Mouse (Mus musculus): ENCODE measurements around the gene Cdc42bpb.

The Cdc42bpb gene

DNA sequence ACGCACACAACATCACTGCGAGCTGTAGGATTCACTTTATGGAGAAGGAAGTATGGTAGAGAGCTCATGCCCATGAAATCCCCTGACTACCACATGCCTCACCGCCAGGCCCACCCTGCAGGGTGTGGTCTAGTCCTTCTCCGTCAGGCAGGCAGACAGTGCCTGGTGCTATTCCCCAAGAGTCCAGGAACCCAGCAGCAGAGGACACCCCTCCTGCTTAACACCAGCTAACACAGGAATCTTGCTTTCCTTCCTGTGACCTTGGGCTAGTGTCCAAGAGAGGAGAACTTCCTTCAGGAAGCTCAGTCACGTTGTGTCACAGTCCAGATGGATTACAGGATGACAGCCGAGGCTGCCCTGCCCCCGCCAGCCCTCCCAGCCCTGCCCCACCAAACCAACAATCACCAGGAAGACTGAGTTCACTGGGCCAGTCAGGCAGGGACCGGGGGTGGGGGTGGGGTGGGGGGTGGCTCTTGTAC, 9.2 kb upstream of the Cdc42bpb start:
- in situ Hi-C loops (cut with MboI) = no loop called here

DNA sequence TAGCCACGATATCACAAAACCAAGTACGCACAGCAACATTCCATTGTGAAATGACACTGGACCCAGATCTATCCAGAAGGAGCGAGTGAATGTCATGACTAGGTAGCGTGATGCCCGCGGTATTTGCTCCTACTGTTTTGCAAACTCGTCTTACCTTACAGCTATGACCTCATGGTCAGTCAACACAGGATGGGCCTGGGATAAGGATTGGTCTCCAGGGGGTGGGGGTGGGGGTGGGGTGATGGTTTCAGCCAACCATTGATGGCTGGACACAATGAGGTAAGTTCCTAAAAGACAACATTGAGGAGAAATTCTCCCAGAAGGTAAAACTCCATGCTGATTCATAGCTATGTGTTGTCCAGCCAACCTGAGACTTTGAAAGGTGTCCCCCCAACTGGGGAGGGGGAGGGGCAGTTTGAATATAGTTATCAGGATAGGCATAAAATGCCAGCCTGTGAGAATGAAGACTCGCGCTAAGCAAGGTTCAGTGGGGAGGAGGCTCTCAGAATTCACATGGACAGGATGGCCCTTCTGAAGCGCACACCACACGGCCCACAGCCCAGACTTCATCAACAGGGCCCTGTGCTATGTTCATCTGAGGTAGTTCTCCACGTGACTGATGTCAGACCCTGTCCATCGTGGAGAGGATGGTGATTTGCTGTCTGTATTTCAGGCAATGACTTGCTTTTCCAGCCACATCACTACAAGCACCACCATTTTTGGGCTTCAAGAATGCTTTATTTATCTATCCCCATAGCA, 8.5 kb upstream of the Cdc42bpb start:
- in situ Hi-C loops (cut with MboI) = no loop called here

DNA sequence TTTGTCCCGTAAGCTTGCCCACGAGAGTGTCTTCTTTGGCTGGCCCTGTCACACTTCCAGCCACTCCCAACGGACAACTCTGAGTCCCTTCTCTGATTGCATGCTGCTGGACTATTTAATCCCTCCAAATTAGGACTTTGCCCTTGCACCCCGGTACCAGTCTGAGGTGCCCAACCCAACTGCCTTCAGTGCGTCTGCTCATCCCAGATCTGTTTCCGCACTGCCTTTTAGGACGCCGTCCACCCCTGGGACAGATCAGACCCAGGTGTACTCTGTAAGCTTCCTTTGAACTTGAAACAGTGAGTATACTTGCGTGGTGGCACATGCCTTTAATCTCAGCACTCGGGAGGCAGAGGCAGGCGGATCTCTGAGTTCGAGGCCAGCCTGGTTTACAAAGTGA, 1.3 kb upstream of the Cdc42bpb start:
- in situ Hi-C loops (cut with MboI) = no loop called here

DNA sequence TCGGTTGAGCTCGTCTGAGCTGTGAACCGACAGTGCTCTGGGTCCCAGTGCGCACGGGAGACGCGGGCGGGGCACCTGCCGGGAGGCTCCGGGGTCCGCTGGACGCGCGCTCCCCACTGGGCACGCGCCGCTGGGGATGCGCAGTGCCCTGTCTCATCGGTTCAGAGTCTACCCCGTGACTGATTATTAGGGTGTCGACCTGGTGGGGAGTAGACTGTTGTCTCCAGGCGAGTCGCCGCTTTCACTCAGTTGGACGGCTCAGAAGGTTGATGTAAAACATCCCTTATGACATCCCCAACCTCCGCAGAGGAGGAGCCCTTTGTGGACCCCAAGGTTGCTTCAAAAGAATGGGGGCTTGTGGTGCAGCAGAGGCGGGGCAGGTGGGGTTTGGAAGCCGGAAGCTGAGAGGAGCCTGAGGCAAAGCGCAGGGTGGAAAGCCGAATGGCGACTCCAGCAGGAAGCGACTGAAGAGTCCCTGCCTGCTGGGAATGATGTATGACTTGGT, 520 bp upstream of the Cdc42bpb start:
- in situ Hi-C loops (cut with MboI) = no loop called here

DNA sequence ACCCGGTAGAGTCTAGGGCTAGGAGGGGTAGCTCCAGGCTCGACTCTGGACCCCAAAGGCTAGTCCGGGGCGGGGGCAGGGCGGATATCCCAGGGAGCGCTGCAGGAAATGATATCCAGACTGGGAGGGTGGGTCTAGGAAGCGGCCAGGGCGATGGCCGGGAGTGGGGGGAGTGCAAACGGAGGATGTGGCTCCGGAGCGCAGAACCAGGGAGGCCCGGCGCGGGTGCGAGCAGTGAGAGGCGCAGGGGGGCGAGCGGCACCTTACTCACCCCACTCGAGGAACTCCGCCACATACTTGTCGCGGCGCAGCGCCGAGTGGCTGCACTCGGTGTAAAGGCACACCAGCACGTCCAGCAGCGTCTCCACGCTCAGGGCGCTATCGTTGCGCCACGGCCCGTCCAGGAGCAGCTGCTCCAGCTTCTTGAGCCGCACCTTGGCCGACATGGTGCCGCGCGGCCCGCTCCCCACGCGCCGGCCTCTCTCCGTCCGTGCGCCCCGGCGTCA, 639 bp downstream of the Cdc42bpb start:
- in situ Hi-C loops (cut with MboI) = no loop called here

DNA sequence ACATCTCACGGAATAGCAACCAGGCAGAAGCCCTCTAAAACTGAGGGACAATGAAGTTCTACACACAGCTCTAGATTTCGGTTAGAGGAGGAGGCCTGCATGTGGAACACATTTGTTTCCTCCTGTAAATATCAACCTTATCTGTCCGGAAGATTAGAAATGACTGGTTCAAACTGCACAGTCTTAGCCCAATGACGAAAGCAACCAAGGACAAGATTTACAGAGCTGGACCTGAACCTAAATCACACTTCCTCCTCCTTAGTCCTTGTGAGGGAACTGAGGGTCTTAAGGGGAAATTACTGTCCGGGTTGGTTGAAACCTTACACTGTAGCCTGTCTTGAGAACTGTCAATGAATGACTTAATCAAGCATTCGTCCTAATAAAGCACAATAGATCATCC, 1.5 kb downstream of the Cdc42bpb start:
- in situ Hi-C loops (cut with MboI) = no loop called here

DNA sequence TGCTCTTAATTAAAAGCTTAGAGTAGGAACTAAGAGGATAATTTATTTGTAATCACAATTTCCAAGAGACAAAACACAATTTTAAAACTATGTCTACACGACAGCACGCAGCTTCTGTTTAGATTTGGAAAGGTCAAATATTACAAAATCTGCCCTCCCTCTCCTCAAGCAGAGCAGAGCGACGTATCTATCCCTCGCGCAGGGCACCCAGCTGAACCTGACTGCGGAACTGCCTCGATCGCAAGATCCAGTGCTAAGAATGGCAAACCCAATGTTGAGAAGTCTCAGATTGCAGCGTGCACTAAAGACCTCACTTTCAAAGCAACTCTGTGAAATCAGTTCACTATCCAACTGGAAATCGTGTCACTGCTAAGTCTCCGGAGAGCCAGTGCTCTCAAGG, 2.0 kb downstream of the Cdc42bpb start:
- in situ Hi-C loops (cut with MboI) = no loop called here

DNA sequence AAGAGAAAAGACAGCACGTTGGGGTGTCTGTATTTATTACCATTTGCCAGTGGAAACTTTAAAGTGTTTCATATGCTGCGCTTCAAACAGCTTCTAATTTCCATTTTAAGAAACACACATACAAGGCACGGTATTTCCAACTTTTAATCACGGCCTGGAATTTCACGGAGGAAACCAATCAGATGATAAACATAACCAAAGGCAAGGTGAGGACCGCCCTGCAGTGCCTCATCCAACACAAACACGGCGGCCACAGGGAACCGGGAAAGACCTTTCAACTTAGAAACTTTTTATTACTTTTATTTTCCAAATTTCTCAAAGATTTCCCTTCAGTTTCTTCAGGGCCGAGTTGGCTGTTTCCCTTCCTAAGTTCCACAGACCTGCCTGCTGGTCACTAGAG, 2.8 kb downstream of the Cdc42bpb start:
- in situ Hi-C loops (cut with MboI) = no loop called here

DNA sequence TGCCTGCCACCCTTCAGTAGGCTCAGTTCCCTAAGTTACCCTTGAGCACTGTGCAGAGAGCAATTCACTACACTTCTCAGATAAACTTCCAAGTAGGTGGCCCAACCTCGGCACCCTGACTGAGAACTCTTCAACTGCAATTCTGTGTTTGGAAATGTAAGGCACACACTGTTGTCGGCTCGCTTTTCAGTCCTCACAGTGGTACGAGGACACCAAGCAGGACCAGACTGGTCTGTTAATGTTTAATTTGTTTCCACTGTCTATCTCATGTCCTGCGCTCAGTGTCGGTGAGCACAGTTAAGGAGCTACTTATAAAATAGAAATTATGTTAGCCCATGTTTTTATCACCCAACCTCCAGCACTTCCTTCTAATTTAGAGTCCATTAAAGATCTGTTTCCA, 4.1 kb downstream of the Cdc42bpb start:
- in situ Hi-C loops (cut with MboI) = no loop called here

DNA sequence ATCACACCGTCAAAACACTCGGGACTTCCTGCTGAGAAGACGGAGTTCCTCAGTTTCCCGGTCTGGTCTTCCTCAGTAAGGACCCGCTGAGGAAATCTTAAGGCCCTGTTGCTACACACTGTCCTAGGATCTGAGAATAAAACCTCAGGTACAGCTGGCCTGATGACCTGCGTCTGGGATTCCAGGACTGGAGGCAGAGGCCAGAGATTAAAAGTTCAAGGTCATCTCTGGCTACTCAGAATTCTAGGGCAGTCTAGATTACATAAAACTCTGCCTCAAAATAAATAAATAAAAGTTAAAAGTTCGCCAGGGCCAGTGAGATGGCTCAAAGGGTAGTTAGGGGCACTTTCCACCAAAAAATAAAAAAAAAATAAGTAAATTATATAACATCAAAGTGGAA, 5.6 kb downstream of the Cdc42bpb start:
- in situ Hi-C loops (cut with MboI) = no loop called here

DNA sequence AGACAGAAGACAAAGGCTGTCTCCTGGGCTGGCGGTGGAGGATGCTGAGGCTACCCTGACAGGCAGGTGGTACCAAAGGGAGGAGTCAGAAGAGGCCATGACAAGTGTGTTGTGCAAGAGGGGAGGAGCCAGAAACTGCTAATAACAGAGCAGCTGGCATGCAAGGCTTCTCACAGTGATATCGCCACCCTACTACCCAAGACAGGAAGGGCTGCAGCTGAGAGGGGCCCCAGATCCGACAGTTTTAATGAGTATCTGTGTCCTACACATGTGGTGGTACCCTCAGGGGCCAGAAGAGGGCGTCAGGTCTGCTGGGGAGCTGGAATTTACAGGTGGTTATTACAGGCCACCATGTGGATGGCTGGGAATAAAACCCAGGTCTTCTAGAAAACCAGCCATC, 7.3 kb downstream of the Cdc42bpb start:
- in situ Hi-C loops (cut with MboI) = no loop called here

DNA sequence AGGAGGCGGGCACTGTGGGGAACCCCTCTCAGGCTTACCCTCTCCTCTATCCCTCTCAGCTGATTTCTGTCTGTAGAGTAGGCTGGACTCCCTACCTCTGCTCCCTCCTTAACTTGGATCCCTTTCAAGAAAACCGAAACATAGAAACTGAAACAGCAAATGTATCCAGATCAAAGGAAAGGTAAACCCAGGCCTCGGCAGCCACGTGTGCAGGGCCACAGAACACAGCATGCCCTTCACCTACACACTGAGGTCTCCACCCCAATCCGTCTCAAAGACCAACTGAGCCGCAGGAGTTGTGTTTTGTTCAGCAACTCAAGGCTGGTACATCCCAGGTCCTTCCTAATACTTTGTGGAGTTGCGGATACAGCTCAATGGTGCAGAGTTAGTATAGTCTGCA, 10.5 kb downstream of the Cdc42bpb start:
- in situ Hi-C loops (cut with MboI) = no loop called here

DNA sequence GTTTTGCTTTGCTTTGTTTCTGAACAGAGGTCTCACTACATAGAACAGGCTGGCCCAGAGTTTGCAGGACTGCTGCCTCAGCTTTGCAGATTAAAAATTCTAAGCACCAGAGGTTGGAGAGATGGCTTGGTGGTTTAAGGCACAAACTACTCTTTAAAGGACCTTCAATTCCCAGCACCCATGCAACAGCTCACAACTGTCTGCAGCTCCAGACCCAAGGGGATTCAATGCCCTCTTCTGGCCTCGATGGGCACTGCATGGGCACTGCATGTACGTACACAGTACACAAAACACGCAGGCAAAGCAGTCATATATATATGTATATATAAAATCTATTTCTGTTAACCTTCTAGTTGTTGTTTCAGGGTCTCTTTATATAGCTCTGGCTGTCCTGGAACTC, 13.3 kb downstream of the Cdc42bpb start:
- in situ Hi-C loops (cut with MboI) = no loop called here

DNA sequence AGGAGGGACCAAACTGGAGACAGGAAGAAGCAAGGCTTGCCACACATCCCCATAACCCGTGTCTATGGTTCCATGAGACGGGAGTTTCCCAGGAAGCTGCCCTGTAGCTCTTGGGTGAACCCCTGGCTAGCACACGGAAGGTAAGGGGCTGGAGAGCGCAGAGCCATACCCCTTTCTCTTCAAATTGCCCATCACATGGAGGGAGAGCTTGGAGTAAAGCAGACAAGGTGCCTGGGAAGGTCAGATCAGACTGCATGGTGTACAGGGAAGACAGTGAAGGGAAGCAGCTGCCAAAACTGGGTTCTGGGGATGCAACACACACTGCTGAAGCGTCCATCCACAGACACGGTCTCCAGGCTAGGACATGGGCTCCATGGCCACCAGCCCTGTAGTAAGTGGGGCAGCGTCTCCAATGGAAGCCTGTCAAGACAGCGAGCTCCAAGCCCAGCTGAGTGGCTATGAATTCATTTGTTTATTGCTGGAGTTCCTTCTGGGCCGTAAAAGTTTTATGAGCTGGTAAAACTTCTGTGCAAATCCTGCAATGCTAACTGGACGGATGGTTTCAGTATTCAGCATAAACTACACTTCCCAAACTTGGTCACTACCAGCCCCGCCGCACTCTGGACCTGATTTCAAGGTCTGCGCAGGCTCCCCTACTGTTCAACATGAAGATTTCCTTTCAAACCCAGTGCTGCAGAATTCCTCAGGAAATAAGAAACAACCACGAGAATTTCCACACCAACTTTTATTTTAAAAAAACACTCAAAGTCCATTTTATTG, 16.0 kb downstream of the Cdc42bpb start:
- in situ Hi-C loops (cut with MboI) = no loop called here

DNA sequence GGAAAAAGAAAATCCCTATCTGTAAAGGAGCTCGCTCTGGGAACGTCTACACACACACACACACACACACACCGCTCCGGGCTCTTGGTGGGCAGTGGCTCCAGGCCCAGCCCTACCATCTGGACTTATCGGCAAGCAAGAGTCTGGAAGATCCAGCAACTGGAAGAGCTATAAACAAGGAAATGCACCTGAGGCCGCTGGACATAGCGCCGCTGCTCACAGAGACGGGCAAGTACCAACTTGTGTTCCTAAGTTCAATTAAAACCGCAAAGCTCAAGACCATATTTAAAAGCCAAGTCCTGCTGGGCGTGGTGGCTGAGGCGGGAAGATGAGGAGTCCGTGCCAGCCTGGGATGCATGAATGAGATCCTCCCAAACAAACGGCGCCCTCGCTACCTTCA, 16.8 kb downstream of the Cdc42bpb start:
- in situ Hi-C loops (cut with MboI) = no loop called here

DNA sequence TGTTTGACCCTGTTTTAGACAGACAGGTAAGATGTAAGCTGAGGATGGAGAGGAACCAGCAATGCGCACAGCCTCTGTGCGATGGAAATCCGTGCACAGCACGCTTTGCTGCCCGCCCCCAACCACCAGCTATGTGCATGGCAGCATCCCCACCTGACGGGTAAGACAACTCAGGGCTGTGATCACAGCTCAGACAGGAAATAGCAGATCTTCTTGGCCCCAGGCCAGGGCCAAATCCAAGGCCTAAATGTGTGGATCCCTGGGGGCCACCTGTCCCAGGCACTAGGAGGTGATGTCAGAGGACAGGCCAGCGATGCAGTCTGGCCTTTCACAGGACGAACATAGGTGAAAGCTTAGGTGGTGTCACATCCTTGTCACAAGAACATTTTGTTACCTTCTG, 21.3 kb downstream of the Cdc42bpb start:
- in situ Hi-C loops (cut with MboI) = no loop called here

DNA sequence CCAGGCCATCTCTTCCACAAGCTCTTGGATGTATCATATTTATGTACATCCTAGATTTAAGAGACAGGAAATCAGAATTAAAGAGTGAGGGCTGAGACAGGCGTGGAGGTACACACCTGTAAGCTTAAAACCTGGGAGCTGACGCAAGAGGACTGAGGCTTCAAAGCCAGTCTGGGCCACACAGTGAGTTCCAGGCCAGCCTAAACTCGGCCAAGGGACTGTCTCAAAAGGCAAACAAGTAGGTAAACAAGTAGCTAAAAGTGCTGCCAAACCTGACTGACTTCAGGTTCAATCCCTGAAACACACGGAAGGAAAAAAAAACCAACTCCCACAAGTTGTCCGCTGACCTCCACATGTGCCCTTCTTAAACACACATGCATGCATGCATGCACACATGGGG, 23.4 kb downstream of the Cdc42bpb start:
- in situ Hi-C loops (cut with MboI) = no loop called here

DNA sequence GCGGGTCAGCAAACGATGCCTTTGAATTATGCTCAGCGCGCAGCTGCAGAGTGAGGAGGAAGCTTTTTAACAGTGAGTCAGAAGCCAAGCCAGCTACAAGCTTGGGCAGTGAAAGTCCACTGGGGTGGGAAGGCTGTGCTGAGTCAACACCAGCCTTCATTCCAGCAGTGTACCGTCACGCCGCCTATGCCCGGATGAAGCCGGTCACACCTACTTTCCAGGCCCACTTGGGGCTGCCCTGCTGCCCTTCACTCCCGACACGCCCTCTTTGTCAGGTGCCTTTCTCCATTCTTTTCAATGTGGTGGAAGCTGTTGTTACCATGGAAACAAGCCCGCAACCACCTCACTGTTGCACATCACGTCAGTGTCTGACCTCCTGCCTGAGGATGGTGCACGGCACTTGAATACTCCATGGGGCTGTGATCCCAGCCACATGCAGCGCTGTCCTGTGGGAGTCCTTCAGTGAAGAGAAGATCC, 24.0 kb downstream of the Cdc42bpb start:
- in situ Hi-C loops (cut with MboI) = no loop called here

DNA sequence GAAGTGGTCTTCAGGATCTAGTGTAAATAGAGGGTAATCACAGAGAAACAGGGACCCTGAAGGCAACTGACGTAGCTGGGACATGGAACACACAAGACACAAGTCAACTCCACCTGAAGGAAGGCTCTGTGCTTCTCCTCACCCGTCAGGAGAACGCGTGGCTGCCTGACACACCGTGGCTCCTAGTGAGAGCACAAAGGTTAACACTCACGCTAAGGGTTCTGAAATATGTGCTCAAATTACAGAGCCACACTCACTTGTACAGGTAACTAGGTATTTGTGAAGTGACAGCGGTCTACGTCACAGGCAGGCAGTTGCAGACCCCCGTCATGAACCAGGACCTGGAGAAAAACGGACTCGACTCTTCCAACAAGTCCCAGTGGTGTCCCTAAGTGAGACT, 24.5 kb downstream of the Cdc42bpb start:
- in situ Hi-C loops (cut with MboI) = no loop called here

DNA sequence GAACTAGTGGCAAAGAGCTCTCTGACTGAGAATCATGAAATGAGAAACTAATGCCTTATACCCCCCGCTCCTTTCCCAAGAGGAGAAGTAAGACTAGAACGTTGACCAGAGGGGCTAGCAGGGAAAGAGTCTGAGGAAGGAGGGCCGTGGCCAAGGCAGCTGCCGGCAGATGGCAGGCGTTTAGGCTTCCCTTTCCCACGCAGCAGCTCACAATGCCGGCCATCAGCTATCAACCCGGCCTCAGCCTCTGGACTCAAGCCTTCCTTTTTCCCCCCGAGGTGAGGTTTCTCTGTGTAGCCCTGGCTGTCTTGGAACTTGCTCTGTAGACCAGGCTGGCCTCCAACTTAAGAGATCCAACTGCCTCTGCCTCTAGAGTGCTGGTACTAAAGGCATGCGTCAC, 25.0 kb downstream of the Cdc42bpb start:
- in situ Hi-C loops (cut with MboI) = no loop called here

DNA sequence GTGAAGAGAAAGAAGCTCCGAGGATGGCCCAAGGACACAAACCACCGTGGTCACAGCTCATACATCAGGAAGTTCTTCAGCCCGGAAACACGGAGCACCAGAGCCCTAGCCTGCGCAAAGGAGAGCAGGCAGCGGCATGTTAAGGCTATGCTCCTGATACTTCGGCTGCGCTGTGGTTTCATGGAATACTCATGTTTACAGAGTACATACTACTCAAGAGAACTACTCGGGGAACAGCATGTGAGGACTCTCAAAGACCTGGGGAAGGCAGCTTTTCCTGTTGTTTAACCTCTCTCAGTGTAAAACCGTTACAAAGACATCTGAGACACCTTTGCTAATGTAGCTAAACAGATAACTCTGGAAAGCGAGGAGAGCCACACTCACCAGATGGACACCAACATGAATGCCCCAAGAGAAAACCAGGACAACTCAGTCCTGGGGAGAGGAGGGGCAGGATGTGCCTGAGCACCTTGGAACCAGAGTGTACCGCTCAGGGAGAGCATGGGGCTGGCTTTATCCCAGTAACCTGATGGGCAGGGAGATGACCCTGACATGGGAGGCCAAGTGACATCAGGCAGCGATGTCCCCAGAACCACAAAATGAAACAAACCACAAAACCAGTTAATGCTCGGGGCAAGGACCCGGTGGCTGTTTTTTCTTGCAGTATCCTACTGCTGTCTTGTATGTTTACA, 27.8 kb downstream of the Cdc42bpb start:
- in situ Hi-C loops (cut with MboI) = no loop called here

DNA sequence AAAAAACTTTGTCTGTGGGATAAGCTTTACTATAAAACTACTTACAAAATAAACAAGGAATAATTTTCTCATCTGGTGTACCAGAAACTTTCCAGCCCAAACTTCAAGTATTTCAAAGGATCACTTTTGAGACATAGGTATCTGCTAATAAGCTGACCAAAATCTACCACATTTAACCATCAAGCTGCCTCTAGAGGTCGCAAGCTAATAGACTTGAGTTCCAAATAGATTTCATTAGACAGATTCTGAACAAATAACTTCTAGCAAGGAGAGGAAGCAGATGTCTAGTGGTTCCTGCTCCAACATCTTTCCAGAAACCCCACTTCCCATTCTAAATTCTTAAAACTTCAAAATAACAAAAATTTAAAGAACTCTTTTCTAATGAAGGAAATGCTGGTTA, 33.6 kb downstream of the Cdc42bpb start:
- in situ Hi-C loops (cut with MboI) = no loop called here

All from mature B cell (primary cell).